Mouse (Mus musculus) testis, adult 2 months (tissue): ENCODE results near the gene Rad9b.

Experiments
- CTCF ChIP-seq: fragments of 200-500 bp; IDR thresholded peaks from 2 replicates; pipeline ENCODE4 v1.5.1; 2012; ENCODE audit warnings: low read depth, mild to moderate bottlenecking, inconsistent platforms, low read length, moderate library complexity; ENCODE audit not compliant: control insufficient read depth, insufficient read depth, insufficient replicate concordance
- POLR2A ChIP-seq: fragments of 200-500 bp; IDR thresholded peaks from 2 replicates; pipeline ENCODE4 v1.6.1; 2012; ENCODE audit warnings: low read depth, mild to moderate bottlenecking, inconsistent platforms, low read length, moderate library complexity; ENCODE audit not compliant: control insufficient read depth

GRCm38 (mm10) chr5:122402160-122402559, 48.1 kb upstream of the Rad9b start:
- TF ChIP-seq POLR2A (no peak), CTCF (no peak)
